Mouse (Mus musculus) testis, adult 2 months (tissue): ENCODE results near the gene Srebf2. TPM values are rescaled to one million over a fixed set of nuclear protein-coding genes. Genes with fewer than 3 reads are reported as not detected.

Experiments used
- H3K27ac ChIP-seq: fragments of 200-500 bp; 2 replicates; pipeline ENCODE4 v1.5.1; 2012; ENCODE audit warnings: low read depth, low read length; ENCODE audit not compliant: control insufficient read depth, insufficient read depth
- H3K27me3 ChIP-seq: fragments of 200-500 bp; 2 replicates; pipeline ENCODE4 v1.6.1; 2012; ENCODE audit warnings: mild to moderate bottlenecking, low read length, moderate library complexity; ENCODE audit not compliant: control insufficient read depth, insufficient read depth
- H3K36me3 ChIP-seq: fragments of 200-500 bp; 2 replicates; pipeline ENCODE4 v1.6.1; 2012; ENCODE audit warnings: mild to moderate bottlenecking, low read length; ENCODE audit not compliant: control insufficient read depth, insufficient read depth
- H3K4me1 ChIP-seq: fragments of 200-500 bp; 2 replicates; pipeline ENCODE4 v1.6.1; 2012; ENCODE audit warnings: low read length; ENCODE audit not compliant: control insufficient read depth, insufficient read depth
- H3K4me3 ChIP-seq: fragments of 200-500 bp; 2 replicates; pipeline ENCODE4 v1.5.1; 2012; ENCODE audit warnings: low read depth, mild to moderate bottlenecking, low read length, moderate library complexity, mixed read lengths; ENCODE audit not compliant: control insufficient read depth
- CTCF ChIP-seq: fragments of 200-500 bp; IDR thresholded peaks from 2 replicates; pipeline ENCODE4 v1.5.1; 2012; ENCODE audit warnings: low read depth, mild to moderate bottlenecking, inconsistent platforms, low read length, moderate library complexity; ENCODE audit not compliant: control insufficient read depth, insufficient read depth, insufficient replicate concordance
- POLR2A ChIP-seq: fragments of 200-500 bp; IDR thresholded peaks from 2 replicates; pipeline ENCODE4 v1.6.1; 2012; ENCODE audit warnings: low read depth, mild to moderate bottlenecking, inconsistent platforms, low read length, moderate library complexity; ENCODE audit not compliant: control insufficient read depth
- polyA plus RNA-seq: library from polyadenylated mRNA; depleted of rRNA; stranded (reverse); fragments of >200 nt; gene quantifications from 2 replicates; pipeline ENCODE4 v1.2.3, GENCODE M21; 2012

The Srebf2 gene
- polyA plus RNA-seq, 1 experiment = 36.2 TPM

GRCm38 (mm10) chr15:82135372-82135771 is 11.6 kb upstream of the Srebf2 start:
- no peaks in the 10 kb centered on the region; the same call in none of the 2 replicates for H3K36me3 ChIP-seq
- no peak overlapping the region for H3K4me3 ChIP-seq
- no peaks in the 10 kb centered on the region for H3K4me1 ChIP-seq
- H3K27ac ChIP-seq = no peak overlapping the region
- no peaks in the 10 kb centered on the region for H3K27me3 ChIP-seq
- no peak for TF ChIP-seq CTCF
- TF ChIP-seq POLR2A = no peak

GRCm38 (mm10) chr15:82138565-82138964 is 8.4 kb upstream of the Srebf2 start:
- no peaks in the 10 kb centered on the region for H3K27me3 ChIP-seq
- no peak overlapping the region for H3K27ac ChIP-seq
- no peaks in the 10 kb centered on the region for H3K4me1 ChIP-seq
- no peaks in the 10 kb centered on the region; the same call in 1 of the 2 replicates for H3K36me3 ChIP-seq
- TF ChIP-seq CTCF (peak; percentile 56; the same call in 1 of the 2 replicates), POLR2A (no peak)
- H3K4me3 ChIP-seq = no peak overlapping the region

GRCm38 (mm10) chr15:82139196-82139595 is 7.8 kb upstream of the Srebf2 start:
- no peaks in the 10 kb centered on the region for H3K27me3 ChIP-seq
- no peak overlapping the region for H3K27ac ChIP-seq
- H3K36me3 ChIP-seq = no peaks in the 10 kb centered on the region; the same call in 1 of the 2 replicates
- TF ChIP-seq CTCF = no peak
- TF ChIP-seq POLR2A = no peak
- H3K4me1 ChIP-seq = no peaks in the 10 kb centered on the region
- H3K4me3 ChIP-seq = no peak overlapping the region

GRCm38 (mm10) chr15:82140355-82140754 is 6.6 kb upstream of the Srebf2 start:
- H3K4me3 ChIP-seq = no peak overlapping the region
- H3K27ac ChIP-seq = no peak overlapping the region
- no peaks in the 10 kb centered on the region; the same call in 1 of the 2 replicates for H3K36me3 ChIP-seq
- no peaks in the 10 kb centered on the region for H3K4me1 ChIP-seq
- TF ChIP-seq CTCF (no peak), POLR2A (no peak)
- H3K27me3 ChIP-seq = no peaks in the 10 kb centered on the region

GRCm38 (mm10) chr15:82144157-82144556 is 2.8 kb upstream of the Srebf2 start:
- no peaks in the 10 kb centered on the region for H3K36me3 ChIP-seq
- H3K27ac ChIP-seq = no peak overlapping the region
- no peaks in the 10 kb centered on the region for H3K27me3 ChIP-seq
- TF ChIP-seq POLR2A (no peak), CTCF (no peak)
- peaks cover 11% of the 10 kb centered on the region for H3K4me1 ChIP-seq
- H3K4me3 ChIP-seq = no peak overlapping the region

- no peak overlapping the region for H3K27ac ChIP-seq
- no peaks in the 10 kb centered on the region for H3K36me3 ChIP-seq
- no peak overlapping the region for H3K4me3 ChIP-seq
- H3K27me3 ChIP-seq = no peaks in the 10 kb centered on the region
- no peak for TF ChIP-seq CTCF
- TF ChIP-seq POLR2A = no peak
- H3K4me1 ChIP-seq = peaks cover 14% of the 10 kb centered on the region
These were observed 1.6 kb upstream of the Srebf2 start for GRCm38 (mm10) chr15:82145408-82145807.

GRCm38 (mm10) chr15:82145851-82146769 is 871 bp upstream of the Srebf2 start:
- peak overlapping the region; percentile 62 for H3K27ac ChIP-seq
- no peak for TF ChIP-seq CTCF
- no peak for TF ChIP-seq POLR2A
- H3K36me3 ChIP-seq = no peaks in the 10 kb centered on the region
- no peaks in the 10 kb centered on the region for H3K27me3 ChIP-seq
- H3K4me3 ChIP-seq = peak overlapping the region; percentile 99
- H3K4me1 ChIP-seq = peaks cover 14% of the 10 kb centered on the region

GRCm38 (mm10) chr15:82147611-82148111 is 680 bp downstream of the Srebf2 start:
- H3K4me3 ChIP-seq = peak overlapping the region; percentile 99
- no peaks in the 10 kb centered on the region for H3K27me3 ChIP-seq
- no peaks in the 10 kb centered on the region for H3K36me3 ChIP-seq
- peaks cover 14% of the 10 kb centered on the region for H3K4me1 ChIP-seq
- H3K27ac ChIP-seq = peak overlapping the region; percentile 44
- TF ChIP-seq POLR2A = no peak
- TF ChIP-seq CTCF = no peak
